Mouse (Mus musculus): ENCODE measurements around the gene Hirip3. TPM values are rescaled to one million over a fixed set of nuclear protein-coding genes. Genes with fewer than 3 reads are reported as not detected.

Gene Hirip3
- total RNA-seq, 2 experiments from 2014 or later: 22.0 to 164 TPM

GRCm38 (mm10) chr7:126853454-126853853, 8.3 kb upstream of the Hirip3 start:
- no peak for ATAC-seq (ENCODE audit: poor library complexity, severe bottlenecking)

- no peak for ATAC-seq (ENCODE audit: poor library complexity, severe bottlenecking)
Observed at GRCm38 (mm10) chr7:126855641-126856040, 6.1 kb upstream of the Hirip3 start.

GRCm38 (mm10) chr7:126856741-126857420, 4.9 kb upstream of the Hirip3 start:
- no peak for ATAC-seq (ENCODE audit: poor library complexity, severe bottlenecking)

GRCm38 (mm10) chr7:126860987-126861386, 785 bp upstream of the Hirip3 start:
- ATAC-seq (ENCODE audit: poor library complexity, severe bottlenecking): no peak

- peak; percentile 60 for ATAC-seq (ENCODE audit: poor library complexity, severe bottlenecking)
Observed at GRCm38 (mm10) chr7:126862147-126862784, 494 bp downstream of the Hirip3 start, which contains the start of gene Ino80e. Gene Ino80e, minus strand, starts transcription at chr7:126862377.

GRCm38 (mm10) chr7:126863791-126864190, 2.0 kb downstream of the Hirip3 start:
- ATAC-seq (ENCODE audit: poor library complexity, severe bottlenecking): no peak

GRCm38 (mm10) chr7:126867534-126867933, 5.8 kb downstream of the Hirip3 start:
- ATAC-seq (ENCODE audit: poor library complexity, severe bottlenecking): no peak

GRCm38 (mm10) chr7:126868003-126868402, 6.2 kb downstream of the Hirip3 start:
- no peak for ATAC-seq (ENCODE audit: poor library complexity, severe bottlenecking)

- no peak for ATAC-seq (ENCODE audit: poor library complexity, severe bottlenecking)
Observed at GRCm38 (mm10) chr7:126869780-126870519, 8.2 kb downstream of the Hirip3 start.

GRCm38 (mm10) chr7:126870520-126870891, 8.7 kb downstream of the Hirip3 start:
- no peak for ATAC-seq (ENCODE audit: poor library complexity, severe bottlenecking)

GRCm38 (mm10) chr7:126877239-126877638, 15.5 kb downstream of the Hirip3 start:
- ATAC-seq (ENCODE audit: poor library complexity, severe bottlenecking): no peak

- ATAC-seq (ENCODE audit: poor library complexity, severe bottlenecking): no peak
Observed at GRCm38 (mm10) chr7:126881040-126881439, 19.3 kb downstream of the Hirip3 start.

GRCm38 (mm10) chr7:126883731-126884181, 22.0 kb downstream of the Hirip3 start:
- ATAC-seq (ENCODE audit: poor library complexity, severe bottlenecking): no peak

- ATAC-seq (ENCODE audit: poor library complexity, severe bottlenecking): peak; percentile 92
Observed at GRCm38 (mm10) chr7:126884286-126885164, 22.8 kb downstream of the Hirip3 start, which contains the start of gene Taok2. Gene Taok2, minus strand, starts transcription at chr7:126884703.

GRCm38 (mm10) chr7:126887281-126887680, 25.5 kb downstream of the Hirip3 start:
- no peak for ATAC-seq (ENCODE audit: poor library complexity, severe bottlenecking)

- no peak for ATAC-seq (ENCODE audit: poor library complexity, severe bottlenecking)
Observed at GRCm38 (mm10) chr7:126888852-126889251, 27.1 kb downstream of the Hirip3 start.

- ATAC-seq (ENCODE audit: poor library complexity, severe bottlenecking): peak; percentile 7; the same call in 1 of the 2 replicates
Observed at GRCm38 (mm10) chr7:126896912-126897311, 35.1 kb downstream of the Hirip3 start.

- peak; percentile 83 for ATAC-seq (ENCODE audit: poor library complexity, severe bottlenecking)
Observed at GRCm38 (mm10) chr7:126897390-126898101, 35.8 kb downstream of the Hirip3 start.

GRCm38 (mm10) chr7:126898102-126898990, 36.6 kb downstream of the Hirip3 start:
- peak; percentile 93 for ATAC-seq (ENCODE audit: poor library complexity, severe bottlenecking)

All from megakaryocyte, adult 5-6 weeks (primary cell).